Mouse (Mus musculus) right cerebral cortex, postnatal 10 days (tissue): ENCODE measurements around the gene Arhgap45.

ENCODE experiments used
- DNase-seq, 2 experiments: peaks; one replicate each; pipeline ENCODE4 v3.0.0; 2021; ENCODE audit warnings: low spot score in 2 of 2

Arhgap45 gene

DNA sequence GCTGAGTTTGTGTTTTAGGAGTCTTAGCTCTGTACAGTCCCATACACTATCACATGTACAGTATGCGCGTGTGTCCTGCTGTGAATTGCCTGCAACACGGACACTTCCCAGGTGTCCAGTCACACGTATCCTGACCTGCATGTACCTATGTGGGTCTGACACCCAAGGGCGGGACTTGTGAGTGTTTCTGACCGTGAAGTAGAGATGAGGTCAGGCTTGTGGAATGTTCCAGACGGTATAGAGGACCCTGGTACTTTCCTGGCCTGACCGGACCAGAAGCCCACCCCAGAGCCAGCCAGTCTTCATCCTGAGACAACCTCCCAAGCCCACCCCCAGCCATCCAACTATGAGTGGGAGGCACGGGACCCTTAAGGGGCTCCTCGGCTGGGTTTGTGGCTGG, 870 bp upstream of the Arhgap45 start:
- no peak for DNase-seq

DNA sequence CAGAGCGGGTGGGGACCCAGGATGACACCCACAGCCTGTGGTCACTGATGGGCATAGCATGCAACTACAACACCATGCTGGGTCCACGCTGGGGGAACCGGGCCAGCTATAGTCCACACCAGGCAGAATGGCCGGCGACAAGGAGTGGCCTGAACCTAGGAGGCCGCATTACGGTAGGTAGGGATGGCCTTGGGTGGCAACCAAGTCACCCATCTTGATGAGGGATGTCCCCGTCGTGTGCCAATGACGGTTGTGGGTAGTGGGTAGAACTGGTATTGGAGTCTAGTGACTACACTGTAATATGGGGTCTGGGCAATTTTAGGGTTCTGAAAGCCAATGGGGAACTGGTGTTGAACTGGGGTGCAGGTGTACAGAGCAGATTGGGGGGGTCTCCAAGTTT, 478 bp downstream of the Arhgap45 start:
- DNase-seq, result no peak

DNA sequence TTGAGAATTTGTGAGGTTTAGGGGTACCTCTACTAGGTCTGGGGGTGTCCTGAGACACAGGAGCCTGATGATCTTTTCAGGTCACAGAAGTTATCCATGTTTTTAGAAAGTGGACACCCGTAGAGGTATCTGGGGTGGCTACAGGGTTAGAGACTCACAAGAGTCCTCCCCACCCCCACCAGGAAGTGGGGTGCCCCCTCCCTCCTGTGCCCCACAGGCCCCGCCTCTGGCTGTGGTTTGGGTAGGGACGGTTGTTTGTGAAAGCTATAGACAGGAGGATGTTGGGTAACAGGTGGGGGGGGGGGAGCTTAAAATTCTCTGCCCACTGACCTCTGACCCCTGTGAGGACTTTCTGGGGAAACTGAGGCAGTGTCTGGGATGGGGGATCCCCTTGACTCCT, 908 bp downstream of the Arhgap45 start:
- DNase-seq, result no peak

DNA sequence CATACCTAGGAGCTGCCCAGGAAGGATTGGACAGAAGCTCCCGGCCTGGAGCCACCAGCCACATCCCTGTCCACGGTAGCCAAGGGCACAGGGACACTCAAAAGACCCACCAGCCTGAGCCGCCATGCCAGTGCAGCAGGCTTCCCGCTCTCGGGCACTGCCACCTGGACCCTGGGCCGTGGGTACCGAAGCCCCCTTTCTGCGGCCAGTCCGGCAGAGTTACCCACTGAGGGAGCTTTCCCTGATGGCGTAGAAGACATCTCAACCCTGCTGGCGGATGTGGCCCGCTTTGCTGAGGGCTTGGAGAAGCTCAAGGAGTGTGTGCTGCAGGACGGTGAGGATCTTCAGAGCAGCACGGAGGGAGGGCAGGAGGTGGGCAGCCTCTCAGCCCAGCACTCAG, 1.3 kb downstream of the Arhgap45 start:
- DNase-seq, result no peak

DNA sequence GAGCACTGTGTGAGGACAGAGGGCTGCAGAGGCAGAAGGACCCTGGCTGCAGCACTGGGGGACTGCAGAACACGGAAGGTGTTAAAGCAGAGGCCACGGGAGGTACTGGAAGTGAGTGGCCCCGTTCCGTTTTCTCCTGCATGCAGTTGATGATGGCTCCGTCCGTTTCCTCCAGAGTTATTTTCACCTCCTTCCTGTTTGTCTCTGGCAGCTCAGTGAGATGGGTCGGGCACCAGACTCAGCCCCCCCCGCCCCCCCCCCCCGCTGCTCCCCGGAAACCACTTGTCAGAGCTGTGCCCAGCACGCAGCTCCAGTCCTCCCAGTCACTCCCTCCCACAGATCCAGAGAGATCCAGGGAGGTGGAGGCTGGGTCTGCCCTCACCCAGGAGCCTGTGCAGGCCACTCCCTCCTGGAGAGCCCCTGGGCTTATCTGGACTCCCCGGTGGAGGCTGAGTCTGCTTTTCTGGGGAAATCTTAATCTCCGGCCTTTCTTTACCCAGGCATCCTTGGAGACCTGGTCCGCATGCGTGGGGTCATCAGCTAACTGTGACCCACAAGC, 2.4 kb downstream of the Arhgap45 start:
- DNase-seq, result no peak

DNA sequence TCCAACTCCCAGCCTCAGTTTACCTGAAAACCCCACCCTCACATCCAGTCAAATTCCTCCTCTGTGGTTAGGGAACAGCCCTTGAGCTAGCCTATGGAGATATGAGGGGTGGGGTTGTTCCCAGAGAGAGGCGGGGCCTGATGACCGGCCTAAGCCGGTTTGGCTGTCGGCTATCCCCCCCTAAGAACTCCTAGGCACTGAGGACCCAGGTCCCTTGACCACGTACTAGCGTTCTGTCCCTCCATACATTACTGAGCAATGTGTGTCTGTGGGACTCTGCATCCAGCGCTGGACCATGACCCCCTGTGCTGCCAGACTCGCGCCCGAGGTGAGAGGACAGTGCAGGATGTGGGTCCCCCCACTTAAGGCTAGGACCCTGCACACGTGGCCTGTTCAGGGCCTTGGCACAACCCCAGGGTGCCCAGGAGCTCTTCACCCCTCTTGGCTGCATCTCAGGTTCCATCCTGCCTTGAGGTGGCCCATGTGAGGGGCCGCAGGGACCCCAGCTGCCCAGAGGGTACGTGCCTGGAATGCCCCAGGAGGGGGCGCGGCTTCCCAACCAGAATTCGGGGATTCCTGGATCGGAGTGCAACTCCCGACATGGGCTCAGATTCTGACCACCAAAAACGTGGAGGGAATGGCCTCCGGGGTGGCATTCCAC, 3.1 kb downstream of the Arhgap45 start:
- DNase-seq, result no peak

DNA sequence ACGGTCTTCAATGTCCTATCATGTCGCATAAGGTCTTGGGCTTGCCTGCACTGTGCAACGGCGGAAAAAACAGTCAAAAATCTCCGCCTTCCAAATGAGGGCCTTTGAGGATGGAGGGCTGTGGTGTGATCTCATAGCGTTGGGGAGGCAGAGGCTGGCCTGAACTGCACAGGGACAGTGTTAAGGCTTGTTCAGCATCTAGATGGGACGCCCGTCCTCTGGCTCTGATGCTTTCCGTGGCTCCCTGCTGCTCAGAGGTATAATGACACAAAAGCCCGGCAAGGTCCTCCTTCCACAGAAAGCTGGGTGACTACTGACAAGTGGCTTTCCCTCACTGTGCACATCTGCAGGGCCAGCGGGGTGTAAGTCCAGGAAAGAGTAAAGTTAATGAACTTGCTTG, 3.7 kb downstream of the Arhgap45 start:
- DNase-seq, result no peak

DNA sequence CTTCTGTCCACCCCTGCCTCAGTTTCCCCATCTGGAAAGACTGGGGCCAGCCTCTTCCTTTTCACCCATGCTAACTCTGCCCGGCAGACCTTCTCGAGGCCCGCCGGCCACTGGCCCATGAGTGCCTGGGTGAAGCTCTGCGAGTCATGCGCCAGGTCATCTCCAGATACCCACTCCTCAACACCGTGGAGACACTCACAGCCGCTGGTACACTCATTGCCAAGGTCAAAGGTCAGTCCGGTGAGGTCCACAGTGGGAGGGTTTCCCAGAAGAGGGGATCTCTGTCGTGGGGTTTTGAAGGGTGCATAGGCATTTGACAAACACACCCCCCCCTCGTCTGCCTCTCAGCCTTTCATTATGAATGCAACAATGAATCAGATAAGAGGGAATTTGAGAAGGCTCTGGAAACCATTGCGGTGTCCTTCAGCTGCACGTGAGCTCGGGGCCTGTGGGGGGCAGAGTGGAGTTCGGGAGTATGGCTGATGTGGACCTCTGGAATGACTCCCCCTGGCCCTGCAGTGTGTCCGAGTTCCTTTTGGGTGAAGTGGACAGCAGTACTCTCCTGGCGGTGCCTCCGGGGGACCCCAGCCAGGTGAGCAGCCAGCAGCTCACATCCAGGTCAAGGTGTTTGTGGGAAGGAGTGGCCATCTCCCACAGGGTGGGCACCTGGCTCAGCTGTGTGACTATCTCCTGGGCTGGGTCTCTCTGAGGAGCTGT, 4.3 kb downstream of the Arhgap45 start:
- no peak for DNase-seq

DNA sequence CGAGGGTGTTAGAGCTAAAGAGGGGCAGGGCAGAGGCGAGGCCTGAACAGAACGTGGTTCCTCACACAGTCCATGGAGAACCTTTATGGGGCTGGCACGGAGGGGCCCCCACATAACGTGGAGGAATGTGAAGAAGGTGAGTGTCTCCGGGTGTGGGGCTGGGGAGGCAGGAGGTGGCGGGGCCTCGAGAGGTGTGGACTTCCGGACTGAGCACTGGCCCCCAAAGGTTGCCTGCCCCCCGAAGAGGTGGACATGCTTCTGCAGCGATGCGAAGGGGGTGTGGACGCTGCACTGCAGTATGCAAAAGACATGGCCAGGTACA, 4.8 kb downstream of the Arhgap45 start:
- DNase-seq, result no peak

DNA sequence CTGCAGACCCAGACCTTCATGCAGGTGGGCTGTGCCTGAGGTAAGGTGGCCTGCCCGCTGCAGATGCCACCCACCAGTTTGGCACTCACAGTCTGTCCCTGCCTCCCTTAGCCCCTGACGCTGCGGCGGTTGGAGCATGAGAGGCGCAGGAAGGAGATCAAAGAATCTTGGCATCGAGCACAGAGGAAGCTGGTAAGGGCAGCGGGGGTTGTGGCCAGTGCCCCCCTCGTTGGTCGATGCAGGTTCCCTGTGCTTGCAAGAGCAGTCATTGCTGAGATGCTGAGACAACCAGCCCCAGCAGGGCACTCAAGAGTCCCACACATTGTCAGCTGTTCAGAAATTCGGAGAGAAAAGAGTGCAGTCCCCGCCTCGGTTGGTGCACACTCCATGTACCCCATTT, 5.7 kb downstream of the Arhgap45 start:
- no peak for DNase-seq

DNA sequence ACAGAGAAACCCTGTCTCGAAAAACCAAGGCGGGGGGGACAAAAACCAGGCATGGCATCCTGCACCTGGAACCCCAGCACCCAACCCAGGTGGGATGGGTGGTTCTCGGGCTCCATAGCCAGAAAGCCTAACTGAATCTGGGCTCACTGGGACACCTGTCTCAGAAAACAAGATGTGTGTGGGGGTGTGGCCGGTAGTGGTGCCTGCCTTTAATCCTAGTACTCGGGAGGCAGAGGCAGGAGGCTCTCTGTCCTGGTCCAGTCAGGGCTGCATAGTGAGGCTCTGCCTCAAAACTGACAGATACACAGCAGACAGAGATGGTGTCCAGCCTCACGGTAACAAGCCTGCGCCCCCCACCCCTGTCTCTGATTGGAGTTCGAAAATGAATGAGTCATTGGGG, 6.4 kb downstream of the Arhgap45 start:
- no peak for DNase-seq

DNA sequence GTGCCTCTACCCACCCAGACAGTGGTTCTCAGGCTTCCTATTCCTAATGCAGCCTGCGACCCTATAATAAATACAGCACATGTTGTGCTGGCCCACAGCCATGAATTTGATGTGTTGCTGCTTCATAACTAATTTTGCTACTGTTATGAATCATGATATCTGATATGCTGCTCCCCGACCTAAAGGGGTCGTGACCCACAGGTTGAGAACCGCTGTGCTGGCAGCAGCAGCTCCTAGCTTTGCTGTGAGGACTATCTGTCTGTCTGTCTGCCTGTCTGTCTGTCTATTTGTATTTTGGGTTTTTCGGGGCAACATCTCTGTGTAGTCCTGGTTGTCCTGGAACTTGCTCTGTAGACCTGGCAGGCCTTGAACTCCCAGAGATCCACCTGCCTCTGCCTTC, 7.3 kb downstream of the Arhgap45 start:
- DNase-seq, result no peak

DNA sequence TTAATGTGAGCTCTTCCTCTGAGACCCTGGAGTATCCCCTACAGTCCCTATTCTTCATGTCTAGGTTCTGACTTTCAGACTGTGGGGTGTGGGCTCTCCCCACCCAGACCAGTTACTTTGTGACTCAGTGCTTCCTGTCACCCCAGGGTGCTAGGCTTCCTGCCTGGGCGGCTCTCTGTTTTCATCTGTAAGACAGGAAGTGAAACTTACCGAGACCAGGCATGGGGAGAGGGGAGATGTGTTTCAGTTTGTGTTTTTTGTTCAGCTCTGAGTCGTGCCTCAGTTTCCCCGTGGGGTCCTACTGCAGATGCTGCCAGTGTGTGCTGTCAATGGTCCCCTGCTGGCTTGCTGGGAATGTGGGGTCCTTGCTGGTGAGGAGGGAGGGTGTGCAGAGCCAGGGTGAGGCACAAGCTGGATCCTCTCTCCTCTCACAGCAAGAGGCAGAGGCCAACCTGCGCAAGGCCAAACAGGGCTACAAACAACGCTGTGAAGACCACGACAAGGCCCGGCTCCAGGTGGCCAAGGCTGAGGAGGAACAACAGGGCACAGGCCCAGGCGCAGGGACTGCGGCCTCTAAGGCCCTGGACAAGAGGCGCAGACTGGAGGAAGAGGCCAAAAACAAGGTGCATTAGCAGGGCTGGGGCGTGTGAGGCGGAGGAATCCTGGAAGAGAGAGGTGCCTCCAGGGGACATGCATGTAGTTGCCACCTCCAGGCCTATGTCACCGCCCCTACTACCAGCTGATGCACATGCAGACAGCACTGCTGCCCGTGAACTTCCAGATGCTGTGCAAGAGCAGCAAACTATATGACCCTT, 8.0 kb downstream of the Arhgap45 start:
- DNase-seq, result no peak

DNA sequence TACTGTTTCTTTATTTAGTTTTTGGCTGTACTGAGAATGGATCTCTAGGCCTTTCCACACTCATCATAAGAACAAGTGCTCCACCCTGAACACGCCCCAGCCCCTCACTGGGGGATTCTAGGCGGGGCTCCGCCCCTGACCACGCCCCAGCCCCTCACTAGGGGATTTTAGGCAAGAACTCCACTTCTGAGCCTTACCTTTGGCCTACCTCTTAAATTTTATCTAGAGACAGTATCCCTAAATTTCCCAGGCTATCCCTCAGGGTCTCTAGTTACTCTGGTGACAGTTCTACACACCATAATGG, 8.5 kb downstream of the Arhgap45 start:
- DNase-seq, result no peak

DNA sequence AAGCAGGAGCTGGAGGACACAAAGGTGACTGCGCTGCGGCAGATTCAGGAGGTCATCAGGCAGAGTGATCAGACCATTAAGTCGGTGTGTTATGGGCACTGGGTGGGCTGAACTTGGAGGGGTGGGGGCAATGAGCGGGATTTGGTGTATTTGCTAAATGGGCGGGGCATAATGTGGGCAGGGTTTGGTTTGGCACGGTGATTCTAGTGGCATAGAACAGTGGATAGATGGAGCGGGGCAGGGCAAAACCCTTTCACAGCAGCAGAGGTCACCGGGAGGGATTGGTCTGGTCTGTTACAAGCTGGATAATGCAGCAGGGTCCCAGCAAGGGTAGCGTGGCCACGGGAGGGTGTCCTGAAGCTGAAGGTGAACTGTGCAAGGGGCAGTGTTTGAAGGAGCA, 9.0 kb downstream of the Arhgap45 start:
- DNase-seq, result no peak

DNA sequence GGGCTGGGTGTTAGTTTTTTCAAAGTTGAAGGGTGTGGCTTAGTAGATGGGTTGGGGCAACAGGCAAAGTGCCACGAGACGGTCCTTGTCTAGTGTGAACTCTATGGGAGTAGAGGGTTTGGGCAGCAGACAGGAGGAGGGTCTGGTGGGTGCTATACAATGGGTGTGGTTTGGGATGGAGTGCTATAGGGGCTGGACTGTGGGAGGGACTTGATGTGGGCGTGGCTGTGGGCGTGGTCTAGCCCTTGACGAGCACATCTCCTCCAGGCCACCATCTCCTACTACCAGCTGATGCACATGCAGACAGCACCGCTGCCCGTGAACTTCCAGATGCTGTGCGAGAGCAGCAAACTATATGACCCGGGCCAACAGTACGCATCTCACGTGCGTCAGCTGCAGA, 9.4 kb downstream of the Arhgap45 start:
- DNase-seq, result no peak

DNA sequence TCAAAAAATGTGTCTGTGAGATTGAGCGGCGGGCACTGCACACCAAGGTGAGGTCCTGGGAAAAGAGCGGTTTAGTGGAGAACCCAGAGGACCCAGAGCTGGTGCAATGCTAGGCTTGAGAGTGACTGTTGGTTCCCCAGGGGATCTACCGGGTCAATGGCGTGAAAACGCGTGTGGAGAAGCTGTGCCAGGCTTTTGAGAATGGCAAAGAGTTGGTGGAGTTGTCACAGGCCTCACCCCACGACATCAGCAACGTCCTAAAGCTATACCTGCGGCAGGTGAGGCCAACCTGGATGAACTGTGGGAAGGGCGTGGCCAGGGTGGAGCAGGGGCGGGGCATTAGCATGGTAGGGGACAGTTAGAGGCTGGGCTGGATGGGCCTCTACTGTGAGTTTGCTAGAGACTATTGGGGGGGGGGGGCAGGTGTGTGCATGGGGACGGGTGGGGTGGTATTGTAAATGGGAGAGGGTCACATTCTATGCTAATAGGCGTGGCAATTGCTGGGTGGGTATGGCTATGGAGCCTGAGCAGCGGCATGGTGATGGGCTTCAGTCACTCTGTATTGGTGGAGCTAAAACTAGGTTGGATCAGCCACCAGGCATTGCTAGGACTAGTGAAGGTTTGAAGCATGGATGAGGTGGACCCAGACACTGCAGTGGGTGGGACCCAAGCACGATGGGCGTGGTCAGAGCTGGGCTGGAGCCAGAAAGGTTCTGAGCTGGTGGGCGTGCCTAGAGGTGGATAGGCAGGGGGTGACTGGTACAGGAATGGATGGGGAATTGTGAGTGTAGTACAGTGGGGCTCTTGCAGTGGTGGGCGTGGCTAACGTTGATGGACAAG, 11.4 kb downstream of the Arhgap45 start:
- DNase-seq, result no peak

DNA sequence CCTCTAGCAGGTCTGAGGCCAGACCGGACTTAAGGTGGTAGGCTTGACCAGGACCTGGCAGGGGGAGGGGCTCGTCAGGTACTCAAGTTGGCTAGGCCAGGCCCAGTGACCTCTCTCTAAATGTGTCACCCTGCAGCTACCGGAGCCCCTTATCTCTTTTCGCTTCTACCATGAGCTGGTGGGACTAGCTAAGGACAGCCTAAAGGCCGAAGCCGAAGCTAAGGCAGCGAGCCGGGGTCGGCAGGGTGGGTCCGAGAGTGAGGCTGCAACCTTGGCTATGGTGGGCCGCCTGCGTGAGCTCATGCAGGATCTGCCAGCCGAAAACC, 12.0 kb downstream of the Arhgap45 start:
- DNase-seq, result no peak

DNA sequence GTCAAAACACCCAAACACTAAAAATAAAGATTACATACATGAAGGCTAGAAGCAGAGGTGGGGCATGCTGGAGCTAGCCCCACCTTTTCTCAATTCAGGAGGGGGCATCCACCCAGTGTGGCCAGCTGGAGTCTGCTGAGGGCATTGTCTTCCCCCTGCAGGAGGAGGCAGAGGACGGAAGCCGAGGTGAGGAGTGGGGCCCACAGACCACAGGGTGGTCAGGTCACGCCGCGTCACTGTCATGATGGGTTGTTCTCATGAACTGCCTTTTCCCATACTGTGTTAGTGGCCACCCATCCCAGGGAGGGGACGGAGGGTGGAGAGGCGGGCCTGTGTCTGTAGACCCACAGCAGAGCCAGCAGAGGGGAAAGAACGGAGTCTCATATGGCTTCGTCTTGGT, 13.7 kb downstream of the Arhgap45 start:
- DNase-seq, result no peak

DNA sequence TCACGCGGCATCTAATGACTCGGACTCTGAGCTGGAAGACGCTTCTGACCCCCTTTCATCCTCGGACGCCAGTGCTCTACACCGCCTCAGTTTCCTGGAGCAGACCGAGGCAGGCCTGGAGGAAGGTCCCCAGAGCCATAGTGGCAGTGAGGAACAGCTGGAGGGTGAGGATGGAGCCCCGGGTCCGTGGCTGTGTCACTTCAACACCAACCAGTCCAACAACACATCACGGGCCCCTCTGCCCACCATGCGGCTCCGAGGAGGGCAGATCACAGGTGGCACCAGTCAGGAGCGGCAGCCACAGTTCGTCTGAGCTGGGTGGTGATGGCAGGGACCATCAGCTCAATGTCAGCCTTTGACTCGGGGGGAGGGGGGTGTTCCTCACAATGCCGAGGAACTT, 14.3 kb downstream of the Arhgap45 start:
- DNase-seq, result no peak

DNA sequence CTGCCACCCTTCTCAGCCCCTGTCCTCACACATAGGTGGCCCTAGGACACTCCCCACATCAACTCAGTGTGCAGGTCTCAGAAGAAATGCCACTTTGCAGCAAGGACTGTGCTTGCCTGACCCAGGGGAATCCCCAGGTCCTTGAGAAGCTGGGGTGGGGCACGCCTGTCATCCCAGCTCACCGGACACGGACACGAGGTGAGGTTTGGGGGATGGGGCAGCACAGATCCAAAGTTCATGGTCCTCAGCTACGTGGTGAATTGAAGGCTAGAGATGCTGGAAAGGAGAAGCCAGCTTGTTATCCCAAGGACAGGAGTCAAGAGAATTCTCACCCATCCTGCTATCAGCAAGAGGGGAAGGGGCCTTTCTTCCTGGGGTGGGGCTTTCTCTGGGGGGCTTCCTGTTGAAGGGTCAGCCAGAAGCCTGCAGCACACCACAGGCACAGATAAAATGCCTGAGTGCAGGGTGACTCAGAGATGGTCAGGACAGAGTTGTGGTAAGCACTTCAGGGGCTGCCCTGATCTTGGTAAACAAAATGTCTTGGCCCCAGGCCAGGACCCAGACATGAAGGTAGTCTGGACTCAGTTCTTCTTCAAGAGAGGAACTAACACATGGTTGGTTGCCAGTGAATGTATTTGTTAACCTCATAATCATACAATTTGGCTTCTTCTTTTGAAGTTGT, 16.5 kb downstream of the Arhgap45 start:
- DNase-seq, result peak in 1 of 2 experiments; percentile 65
